Mouse (Mus musculus): ENCODE measurements around the gene Lsm14a.

The Lsm14a gene

DNA sequence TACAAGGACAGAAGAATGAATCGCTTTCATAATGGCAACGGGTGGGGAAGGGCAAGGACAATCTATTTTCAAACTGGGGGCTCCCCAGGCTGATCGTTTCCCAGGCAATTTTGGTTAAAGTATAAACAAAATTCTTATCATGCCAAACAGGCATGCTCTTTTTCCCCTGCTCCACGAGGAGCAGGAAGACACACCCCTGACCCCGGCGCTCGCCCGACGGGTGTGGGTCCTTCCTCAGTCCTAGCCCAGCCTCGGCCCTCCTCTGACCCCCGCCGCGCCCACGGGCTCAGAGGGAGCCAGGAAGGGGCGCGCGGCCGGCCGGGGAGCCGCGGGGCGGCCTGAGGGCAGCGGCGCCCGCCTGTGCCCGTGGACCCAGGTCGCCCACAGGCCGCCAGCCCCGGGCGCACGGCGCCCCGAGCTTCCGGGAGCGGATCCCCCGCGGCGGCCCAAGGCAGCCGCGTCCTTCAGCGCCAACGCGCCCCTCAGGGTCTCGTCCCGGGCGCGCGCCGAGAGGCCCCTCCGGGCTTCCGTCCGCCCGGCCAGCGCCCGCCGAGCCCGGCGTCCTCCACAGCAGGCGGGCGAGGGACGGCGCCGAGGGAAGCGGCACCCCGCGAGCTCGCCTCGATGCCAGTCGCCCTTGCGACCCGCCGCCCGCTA lies 80.2 kb downstream of the Lsm14a start:
- DNase-seq (ENCODE audit: low read depth, low spot score), result no peak

GRCm38 (mm10) chr7:34309186-34309764 lies 83.8 kb downstream of the Lsm14a start:
- no peaks in the 10 kb centered on the region for H3K27me3 ChIP-seq (ENCODE audit: control insufficient read depth, insufficient read depth, low read length, poor library complexity, severe bottlenecking)
- H3K36me3 ChIP-seq (ENCODE audit: control insufficient read depth, insufficient read depth, low read length, poor library complexity, severe bottlenecking), result no peaks in the 10 kb centered on the region
- DNase-seq (ENCODE audit: low read depth, low spot score), result no peak

More for the DNA sequence above, 80.2 kb downstream of the Lsm14a start:
- no peaks in the 10 kb centered on the region for H3K36me3 ChIP-seq (ENCODE audit: control insufficient read depth, insufficient read depth, low read length, poor library complexity, severe bottlenecking)
- H3K27me3 ChIP-seq (ENCODE audit: control insufficient read depth, insufficient read depth, low read length, poor library complexity, severe bottlenecking), result no peaks in the 10 kb centered on the region

DNA sequence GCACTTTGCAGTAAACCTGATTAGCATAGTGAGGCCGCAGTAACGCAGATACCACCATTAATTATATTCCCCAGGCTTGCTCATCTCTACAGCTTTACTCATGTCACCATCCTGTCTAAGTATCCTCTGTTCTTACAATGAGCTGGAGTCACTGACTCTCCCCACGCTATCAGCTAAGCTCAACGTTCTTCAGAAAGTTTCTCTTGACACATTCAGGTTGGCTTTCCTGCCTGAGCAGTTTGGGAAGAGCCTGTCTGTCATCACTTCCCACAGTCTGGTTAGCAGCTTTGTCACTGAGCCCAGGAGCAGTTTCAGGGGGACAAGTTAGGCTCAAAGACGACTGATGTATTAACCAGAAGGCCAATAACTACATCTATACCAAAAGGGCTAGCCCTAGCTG lies 84.5 kb downstream of the Lsm14a start:
- no peaks in the 10 kb centered on the region for H3K27me3 ChIP-seq (ENCODE audit: control insufficient read depth, insufficient read depth, low read length, poor library complexity, severe bottlenecking)
- DNase-seq (ENCODE audit: low read depth, low spot score), result no peak

DNA sequence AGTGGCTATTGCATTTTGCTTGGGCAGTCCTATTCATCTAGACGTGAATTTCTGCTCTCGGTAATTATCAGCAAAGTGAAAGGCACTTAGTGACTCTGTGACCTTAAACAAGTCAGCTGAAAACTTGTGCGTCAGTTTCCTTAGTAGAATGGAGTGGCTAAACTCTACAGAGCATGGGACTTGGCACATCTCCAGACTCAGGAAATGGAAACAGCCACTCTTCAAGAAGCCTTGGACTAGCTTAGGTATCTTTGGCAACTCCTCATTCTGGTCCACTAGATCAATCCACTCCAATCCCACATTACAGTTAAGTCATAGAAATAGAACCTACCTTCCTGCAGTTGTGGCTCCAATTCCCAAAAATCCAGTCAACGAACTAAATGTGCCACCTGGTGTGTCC lies 87.7 kb downstream of the Lsm14a start:
- no peaks in the 10 kb centered on the region for H3K27me3 ChIP-seq (ENCODE audit: control insufficient read depth, insufficient read depth, low read length, poor library complexity, severe bottlenecking)
- no peak for DNase-seq (ENCODE audit: low read depth, low spot score)
- no peaks in the 10 kb centered on the region for H3K36me3 ChIP-seq (ENCODE audit: control insufficient read depth, insufficient read depth, low read length, poor library complexity, severe bottlenecking)

More for the DNA sequence above, 84.5 kb downstream of the Lsm14a start:
- H3K36me3 ChIP-seq (ENCODE audit: control insufficient read depth, insufficient read depth, low read length, poor library complexity, severe bottlenecking), result no peaks in the 10 kb centered on the region

- H3K27me3 ChIP-seq (ENCODE audit: control insufficient read depth, insufficient read depth, low read length, poor library complexity, severe bottlenecking), result no peaks in the 10 kb centered on the region
- H3K36me3 ChIP-seq (ENCODE audit: control insufficient read depth, insufficient read depth, low read length, poor library complexity, severe bottlenecking), result no peaks in the 10 kb centered on the region
- no peak for DNase-seq (ENCODE audit: low read depth, low spot score)
Observed at GRCm38 (mm10) chr7:34302651-34303050, 90.5 kb downstream of the Lsm14a start.

DNA sequence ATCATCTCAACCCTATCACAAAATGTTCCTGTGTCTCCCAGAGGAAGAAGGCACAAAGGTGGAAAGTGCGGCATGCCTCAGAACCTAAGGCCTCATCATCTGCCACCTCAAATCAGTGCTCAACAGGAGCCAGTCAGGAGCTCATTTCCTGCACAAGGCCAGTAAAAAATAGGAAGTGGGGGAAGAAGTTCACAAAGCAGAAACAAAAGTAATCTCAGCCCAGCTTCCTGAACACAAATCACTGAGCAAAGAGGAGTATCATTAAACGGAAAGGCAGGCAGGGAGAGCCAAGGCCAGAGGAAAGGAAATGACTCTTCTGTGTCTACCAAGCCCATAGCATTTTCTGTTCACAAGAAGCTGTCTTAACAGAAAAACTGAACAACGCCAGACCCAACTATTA lies 91.2 kb downstream of the Lsm14a start:
- peak; percentile 37 for DNase-seq (ENCODE audit: low read depth, low spot score)
- H3K27me3 ChIP-seq (ENCODE audit: control insufficient read depth, insufficient read depth, low read length, poor library complexity, severe bottlenecking), result no peaks in the 10 kb centered on the region
- H3K36me3 ChIP-seq (ENCODE audit: control insufficient read depth, insufficient read depth, low read length, poor library complexity, severe bottlenecking), result no peaks in the 10 kb centered on the region

GRCm38 (mm10) chr7:34298818-34299217 lies 94.3 kb downstream of the Lsm14a start:
- no peak for DNase-seq (ENCODE audit: low read depth, low spot score)
- H3K36me3 ChIP-seq (ENCODE audit: control insufficient read depth, insufficient read depth, low read length, poor library complexity, severe bottlenecking), result no peaks in the 10 kb centered on the region
- H3K27me3 ChIP-seq (ENCODE audit: control insufficient read depth, insufficient read depth, low read length, poor library complexity, severe bottlenecking), result no peaks in the 10 kb centered on the region

GRCm38 (mm10) chr7:34296124-34296523 lies 97.0 kb downstream of the Lsm14a start:
- no peaks in the 10 kb centered on the region for H3K36me3 ChIP-seq (ENCODE audit: control insufficient read depth, insufficient read depth, low read length, poor library complexity, severe bottlenecking)
- DNase-seq (ENCODE audit: low read depth, low spot score), result no peak

More at GRCm38 (mm10) chr7:34296124-34296523, 97.0 kb downstream of the Lsm14a start:
- H3K27me3 ChIP-seq (ENCODE audit: control insufficient read depth, insufficient read depth, low read length, poor library complexity, severe bottlenecking), result no peaks in the 10 kb centered on the region
